Mouse (Mus musculus): ENCODE data around the gene Olfr99.

GRCm38 (mm10) chr17:37283360-37283759 lies at the start of gene Olfr99:
- no peak for TF ChIP-seq CTCF (IDR thresholded peaks at IDR 0.05; ENCODE audit: borderline replicate concordance, control insufficient read depth, extremely low read depth, insufficient read depth, low read length, poor library complexity)
- no peak for TF ChIP-seq POLR2A (IDR thresholded peaks at IDR 0.05; ENCODE audit: control insufficient read depth, extremely low read depth, insufficient read depth, low read length, poor library complexity)
